Mouse (Mus musculus) left cerebral cortex, adult 2 months (tissue): ENCODE results near the gene Haus5. TPM values are rescaled to one million over a fixed set of nuclear protein-coding genes. Genes with fewer than 3 reads are reported as not detected.

ENCODE experiments used
- DNase-seq, 2 experiments: peaks; one replicate each; pipeline ENCODE4 v3.0.0; 2021 to 2022; ENCODE audit warnings: low spot score in 2 of 2, mixed read lengths in 1 of 2; ENCODE audit errors: extremely low spot score in 1 of 2
- H3K27ac ChIP-seq: fragments of 200-600 bp; 2 replicates; pipeline ENCODE4 v1.8.1; 2022
- H3K4me3 ChIP-seq: fragments of 200-600 bp; 2 replicates; pipeline ENCODE4 v1.8.1; 2022
- CTCF ChIP-seq: fragments of 200-600 bp; IDR thresholded peaks from 2 replicates; pipeline ENCODE4 v1.8.1; 2022; ENCODE audit warnings: antibody characterized with exemption, mild to moderate bottlenecking, moderate library complexity
- intact Hi-C: fragments of 180-260 bp; cut with DNase I; formaldehyde crosslinking; loops from one replicate; pipeline ENCODE4 v1.15.1; 2025
- total RNA-seq, 2 experiments: library from RNA; stranded (reverse); gene quantifications; 2 replicates each; pipeline ENCODE4 v1.2.3; 2021

The Haus5 gene
- total RNA-seq, 2 experiments from 2014 or later = 4.7 to 5.2 TPM

GRCm38 (mm10) chr7:30665321-30665720 lies 527 bp upstream of the Haus5 start:
- intact Hi-C loops = loop anchor here (1.0 to 5.0 kb wide), 2 partner anchors 64 to 192 kb away; partner anchors contain the start of genes Ffar3 and Tmem147
- no peak for DNase-seq
- peak overlapping the region; percentile 64 for H3K27ac ChIP-seq
- TF ChIP-seq CTCF = no peak
- peak overlapping the region; percentile 68 for H3K4me3 ChIP-seq

- no peak for TF ChIP-seq CTCF
- intact Hi-C loops = loop anchor here (1.0 kb wide), 1 partner anchor 79 kb away; the partner anchor contains the start of gene Tmem147
- Histone ChIP-seq H3K4me3 (peak within 1 kb of the TSS; percentile 81), H3K27ac (peak within 1 kb of the TSS; percentile 90)
- peak; percentile 98 for DNase-seq
Measured at GRCm38 (mm10) chr7:30649591-30650540, 14.9 kb downstream of the Haus5 start, which contains the start of gene Rbm42. Gene Rbm42, minus strand, starts transcription at chr7:30650317.

GRCm38 (mm10) chr7:30639083-30639482 lies 25.7 kb downstream of the Haus5 start:
- Histone ChIP-seq H3K27ac (no peak overlapping the region), H3K4me3 (no peak overlapping the region)
- DNase-seq = no peak
- TF ChIP-seq CTCF = no peak
- intact Hi-C loops = no loop called here

- Histone ChIP-seq H3K4me3 (no peak overlapping the region), H3K27ac (no peak overlapping the region)
- intact Hi-C loops = no loop called here
- TF ChIP-seq CTCF = no peak
- no peak for DNase-seq
Measured at GRCm38 (mm10) chr7:30636395-30636794, 28.4 kb downstream of the Haus5 start.

- Histone ChIP-seq H3K4me3 (no peak within 1 kb of the TSS), H3K27ac (no peak within 1 kb of the TSS)
- no peak for DNase-seq
- TF ChIP-seq CTCF = no peak
- intact Hi-C loops = no loop called here
Measured at GRCm38 (mm10) chr7:30635752-30636151, 29.0 kb downstream of the Haus5 start, which contains the start of gene Etv2. Gene Etv2, minus strand, starts transcription at chr7:30635852.

GRCm38 (mm10) chr7:30634621-30635020 lies 30.2 kb downstream of the Haus5 start:
- intact Hi-C loops = no loop called here
- DNase-seq = peak; percentile 23 to 33

GRCm38 (mm10) chr7:30633762-30634412 lies 30.9 kb downstream of the Haus5 start:
- intact Hi-C loops = no loop called here
- H3K4me3 ChIP-seq = no peak overlapping the region
- no peak overlapping the region for H3K27ac ChIP-seq
- DNase-seq = no peak
- TF ChIP-seq CTCF = no peak

More at GRCm38 (mm10) chr7:30634621-30635020, 30.2 kb downstream of the Haus5 start:
- Histone ChIP-seq H3K4me3 (no peak overlapping the region), H3K27ac (no peak overlapping the region)
- TF ChIP-seq CTCF = peak; percentile 50

GRCm38 (mm10) chr7:30629013-30629412 lies 35.8 kb downstream of the Haus5 start:
- H3K4me3 ChIP-seq = no peak overlapping the region
- no peak for DNase-seq
- intact Hi-C loops = loop anchor here (5.0 kb wide), 1 partner anchor 42 kb away; the partner anchor contains the start of gene Kmt2b
- TF ChIP-seq CTCF = no peak
- H3K27ac ChIP-seq = no peak overlapping the region

- intact Hi-C loops = loop anchor here (5.0 kb wide), 1 partner anchor 39 kb away; the partner anchor contains the start of gene Kmt2b
- TF ChIP-seq CTCF = no peak
- Histone ChIP-seq H3K4me3 (no peak overlapping the region; the same call in 1 of the 2 replicates), H3K27ac (no peak overlapping the region; the same call in 1 of the 2 replicates)
- no peak for DNase-seq
Measured at GRCm38 (mm10) chr7:30626647-30627046, 38.1 kb downstream of the Haus5 start.

- DNase-seq = peak; percentile 80 to 85
- TF ChIP-seq CTCF = no peak
- H3K27ac ChIP-seq = peak within 1 kb of the TSS; percentile 91
- intact Hi-C loops = loop anchor here (5.0 kb wide), 1 partner anchor 38 kb away; the partner anchor contains the start of gene Kmt2b
- peak within 1 kb of the TSS; percentile 89 for H3K4me3 ChIP-seq
Measured at GRCm38 (mm10) chr7:30625530-30626384, 39.0 kb downstream of the Haus5 start, which contains the start of gene Cox6b1. Gene Cox6b1, minus strand, starts transcription at chr7:30626151.

- no peak for DNase-seq
- intact Hi-C loops = no loop called here
- TF ChIP-seq CTCF = peak; percentile 61
- H3K27ac ChIP-seq = no peak overlapping the region
- H3K4me3 ChIP-seq = no peak overlapping the region
Measured at GRCm38 (mm10) chr7:30619202-30619601, 45.6 kb downstream of the Haus5 start.
